Mouse (Mus musculus): ENCODE data around the gene Dpy19l2. TPM values are rescaled to one million over a fixed set of nuclear protein-coding genes. Genes with fewer than 3 reads are reported as not detected.

Gene Dpy19l2
- polyA plus RNA-seq, 1 experiment from 2014 or later = 0.22 TPM

DNA sequence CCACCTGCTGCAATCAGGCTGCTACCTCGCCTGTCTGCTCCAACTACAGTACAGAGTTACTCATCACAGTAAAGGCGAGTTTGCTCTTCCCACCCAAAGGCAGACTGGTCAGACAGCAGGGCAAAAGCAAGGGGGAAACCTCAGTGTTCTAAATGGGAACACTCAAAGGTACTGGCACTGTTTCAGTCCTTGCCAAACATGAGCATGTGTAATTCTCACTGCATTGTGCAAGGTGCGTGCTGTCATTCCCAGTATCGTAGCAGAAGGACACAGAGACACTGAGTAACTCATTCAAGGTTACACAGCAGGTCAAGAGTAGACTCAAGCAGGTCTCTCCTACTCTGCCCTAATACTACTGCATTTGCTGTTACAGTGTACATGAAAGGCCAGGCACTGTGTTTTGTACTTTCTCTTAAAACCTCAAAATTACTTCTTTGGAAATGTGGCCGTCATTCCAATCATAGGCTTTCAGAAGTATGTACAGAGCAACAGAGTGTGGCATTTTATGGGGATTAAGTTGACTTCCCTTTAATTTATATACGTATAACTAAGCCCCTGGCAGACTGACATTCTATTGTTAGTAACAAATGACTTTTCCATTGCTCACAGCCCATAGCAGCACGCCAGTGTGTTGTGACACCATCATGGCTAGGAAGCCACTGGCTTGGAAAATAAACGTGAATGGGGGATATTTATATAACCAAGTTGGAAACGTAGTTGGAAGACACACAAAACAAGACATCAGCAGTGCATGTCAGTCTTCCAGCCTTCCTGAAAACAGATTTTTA, 182.6 kb downstream of the Dpy19l2 start:
- no peak for ATAC-seq
- Histone ChIP-seq H3K4me1 (replicated peaks; ENCODE audit: control insufficient read depth, insufficient read depth, low read length) (0 out of 2 replicates have a peak, but pooled peaks cover 11% of the 10 kb centered on the region), H3K4me3 (replicated peaks; ENCODE audit: low read length) (no peak overlapping the region), H3K27me3 (replicated peaks; ENCODE audit: control insufficient read depth, insufficient read depth, low read length) (no peaks in the 10 kb centered on the region), H3K9me3 (ENCODE audit: control insufficient read depth, low read length) (no peaks in the 10 kb centered on the region), H3K4me2 (ENCODE audit: low read length) (no peak overlapping the region), H3K9ac (replicated peaks; ENCODE audit: low read depth, low read length) (no peak overlapping the region), H3K36me3 (ENCODE audit: control insufficient read depth, insufficient read depth) (no peaks in the 10 kb centered on the region), H3K27ac (ENCODE audit: low read length) (no peak overlapping the region; the same call in 1 of the 2 replicates)
- WGBS = 65% methylated on average over 9 of the region's 9 CpGs

DNA sequence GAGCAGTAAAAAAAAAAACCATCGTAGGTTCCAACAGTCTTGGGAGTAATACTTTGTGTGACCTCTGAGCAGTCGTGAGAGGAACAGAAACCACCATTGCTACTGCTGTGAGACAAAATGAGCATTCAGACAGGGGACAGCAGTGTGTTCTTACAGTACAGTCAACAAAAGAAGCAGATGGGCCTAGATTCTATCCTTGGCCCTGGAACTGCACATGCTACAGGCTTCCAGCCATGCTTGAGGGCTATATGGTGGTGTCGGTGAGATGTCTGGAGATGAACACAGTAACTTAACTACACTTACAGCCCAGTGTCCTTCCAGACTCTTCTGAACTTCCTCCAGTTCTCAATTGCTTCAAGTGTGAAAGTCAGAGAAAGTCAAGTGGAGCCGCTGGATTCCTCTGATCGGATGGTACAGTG, 184.0 kb downstream of the Dpy19l2 start:
- H3K27ac ChIP-seq (ENCODE audit: low read length) = no peak overlapping the region
- no peaks in the 10 kb centered on the region for H3K27me3 ChIP-seq (replicated peaks; ENCODE audit: control insufficient read depth, insufficient read depth, low read length)
- no peak for ATAC-seq
- no peak overlapping the region for H3K4me3 ChIP-seq (replicated peaks; ENCODE audit: low read length)
- no peak overlapping the region for H3K9ac ChIP-seq (replicated peaks; ENCODE audit: low read depth, low read length)
- H3K4me2 ChIP-seq (ENCODE audit: low read length) = no peak overlapping the region
- 87% methylated on average over 5 of the region's 5 CpGs for WGBS
- H3K4me1 ChIP-seq (replicated peaks; ENCODE audit: control insufficient read depth, insufficient read depth, low read length) = 0 out of 2 replicates have a peak, but pooled peaks cover 11% of the 10 kb centered on the region
- no peaks in the 10 kb centered on the region for H3K9me3 ChIP-seq (ENCODE audit: control insufficient read depth, low read length)
- H3K36me3 ChIP-seq (ENCODE audit: control insufficient read depth, insufficient read depth) = no peaks in the 10 kb centered on the region

DNA sequence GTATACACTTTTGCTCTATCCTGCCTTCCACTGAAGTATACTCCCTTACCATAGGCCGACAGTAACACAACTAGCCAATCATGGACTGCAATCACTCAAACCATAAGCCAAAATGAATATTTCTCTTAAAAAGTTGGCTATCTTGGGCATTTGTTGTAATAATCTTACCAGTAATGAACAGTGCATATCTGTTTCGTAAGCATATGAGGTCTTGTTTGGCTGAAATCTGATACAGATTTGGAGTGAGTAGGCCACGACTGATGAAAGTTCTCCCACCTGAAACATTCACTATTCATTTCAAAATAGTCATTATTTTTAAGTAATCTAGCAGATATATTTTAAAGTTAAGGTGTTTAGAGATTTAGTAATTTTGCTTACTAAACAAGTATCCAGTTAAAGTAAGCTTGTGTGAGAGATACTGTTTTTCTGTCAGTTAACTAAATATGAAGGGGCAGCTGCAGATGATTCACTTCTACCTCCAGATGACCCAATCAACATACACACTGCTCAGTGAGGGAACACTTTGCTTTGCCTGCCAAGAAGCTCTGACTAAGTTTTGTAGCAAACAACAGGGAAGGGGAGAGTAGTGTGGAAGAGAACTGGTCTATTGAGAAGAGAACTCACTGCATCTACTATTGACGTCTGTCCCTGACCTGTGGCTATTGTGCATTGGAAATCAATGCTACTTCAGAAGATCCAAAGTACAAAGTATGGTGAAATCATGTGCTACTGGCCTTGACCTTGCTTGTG, 184.5 kb downstream of the Dpy19l2 start:
- Histone ChIP-seq H3K9ac (replicated peaks; ENCODE audit: low read depth, low read length) (no peak overlapping the region), H3K36me3 (ENCODE audit: control insufficient read depth, insufficient read depth) (no peaks in the 10 kb centered on the region), H3K4me3 (replicated peaks; ENCODE audit: low read length) (no peak overlapping the region), H3K4me2 (ENCODE audit: low read length) (no peak overlapping the region), H3K27ac (ENCODE audit: low read length) (no peak overlapping the region), H3K27me3 (replicated peaks; ENCODE audit: control insufficient read depth, insufficient read depth, low read length) (no peaks in the 10 kb centered on the region), H3K4me1 (replicated peaks; ENCODE audit: control insufficient read depth, insufficient read depth, low read length) (0 out of 2 replicates have a peak, but pooled peaks cover 10% of the 10 kb centered on the region), H3K9me3 (ENCODE audit: control insufficient read depth, low read length) (no peaks in the 10 kb centered on the region)
- WGBS = 92% methylated on average over 4 of the region's 4 CpGs
- no peak for ATAC-seq

DNA sequence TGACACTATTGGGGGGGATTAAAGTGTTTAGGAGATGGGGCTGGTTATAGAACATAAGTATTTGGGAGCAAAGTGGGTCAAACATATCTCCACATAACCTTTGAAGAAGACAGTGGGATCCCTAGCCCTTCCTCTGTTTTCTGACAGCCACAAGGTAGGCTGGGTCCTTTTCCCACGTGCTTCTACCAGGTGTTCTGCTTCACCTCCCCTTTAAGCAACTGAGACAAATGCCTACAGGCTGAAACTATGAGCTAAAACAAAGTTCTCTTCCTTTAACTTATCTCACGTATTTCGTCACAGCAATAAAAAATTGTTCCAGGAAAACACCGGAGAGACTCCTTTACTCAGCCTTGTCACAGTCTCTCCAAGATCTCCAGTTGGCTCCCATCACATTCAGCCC, 187.2 kb downstream of the Dpy19l2 start:
- H3K9me3 ChIP-seq (ENCODE audit: control insufficient read depth, low read length) = no peaks in the 10 kb centered on the region
- H3K4me1 ChIP-seq (replicated peaks; ENCODE audit: control insufficient read depth, insufficient read depth, low read length) = peaks cover 2% of the 10 kb centered on the region; the same call in 1 of the 2 replicates
- H3K27ac ChIP-seq (ENCODE audit: low read length) = no peak overlapping the region
- no peak overlapping the region for H3K9ac ChIP-seq (replicated peaks; ENCODE audit: low read depth, low read length)
- WGBS = 87% methylated on average over 4 of the region's 4 CpGs
- no peak overlapping the region for H3K4me3 ChIP-seq (replicated peaks; ENCODE audit: low read length)
- no peaks in the 10 kb centered on the region for H3K27me3 ChIP-seq (replicated peaks; ENCODE audit: control insufficient read depth, insufficient read depth, low read length)
- H3K36me3 ChIP-seq (ENCODE audit: control insufficient read depth, insufficient read depth) = no peaks in the 10 kb centered on the region
- H3K4me2 ChIP-seq (ENCODE audit: low read length) = no peak overlapping the region
- ATAC-seq = no peak

Other genes starting within 250 kb of the Dpy19l2 start
- 26.2 and 28.2 TPM in 2 replicates for gene Dpy19l1, start 193.2 kb downstream of the Dpy19l2 start, polyA plus RNA-seq (2015; fragmentation: Nextera tagmentation; extraction: Ambion mirVana)
- gene Cypt4, start 71.1 kb downstream of the Dpy19l2 start, polyA plus RNA-seq (2015; fragmentation: Nextera tagmentation; extraction: Ambion mirVana) = not detected in 2 replicates
- not detected in 2 replicates for gene Tbx20, start 78.0 kb upstream of the Dpy19l2 start, polyA plus RNA-seq (2015; fragmentation: Nextera tagmentation; extraction: Ambion mirVana)

Measured in forebrain, embryonic 16.5 days (tissue).